Mouse (Mus musculus) spleen, postnatal 10 days (tissue): ENCODE data around the gene Gm8882.
"Not testable (repeated sequence)": the region's sequence is repeated elsewhere in the genome, so short reads cannot be mapped to it uniquely, and the experiment has no call there.

Experiments used
- DNase-seq, 2 experiments: peaks; one replicate each; pipeline ENCODE4 v3.0.0; 2021 to 2022; ENCODE audit warnings: low spot score in 2 of 2

Gene Gm8882

DNA sequence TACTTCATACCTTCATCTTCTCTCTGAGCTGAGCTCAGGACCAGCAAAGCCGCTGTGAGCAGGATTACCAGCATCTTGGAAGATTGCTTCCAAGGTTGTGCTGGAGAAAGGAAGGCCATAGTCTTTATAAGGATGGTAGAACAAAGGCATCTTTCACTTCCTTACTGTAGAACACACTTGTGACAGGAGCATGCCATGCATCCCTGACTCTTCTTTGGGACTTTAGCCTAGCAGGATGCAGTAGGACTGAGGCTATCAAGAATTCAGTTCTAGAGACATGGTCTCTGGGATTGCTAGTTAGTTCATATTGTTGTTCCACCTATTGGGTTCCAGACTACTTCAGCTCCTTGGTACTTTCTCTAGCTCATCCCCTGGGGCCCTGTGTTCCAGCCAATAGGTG is at the start of gene Gm8882:
Gm8882 (minus strand) TSS at position 101 of the 400 bp plus-strand sequence.
- not testable (repeated sequence) for DNase-seq

DNA sequence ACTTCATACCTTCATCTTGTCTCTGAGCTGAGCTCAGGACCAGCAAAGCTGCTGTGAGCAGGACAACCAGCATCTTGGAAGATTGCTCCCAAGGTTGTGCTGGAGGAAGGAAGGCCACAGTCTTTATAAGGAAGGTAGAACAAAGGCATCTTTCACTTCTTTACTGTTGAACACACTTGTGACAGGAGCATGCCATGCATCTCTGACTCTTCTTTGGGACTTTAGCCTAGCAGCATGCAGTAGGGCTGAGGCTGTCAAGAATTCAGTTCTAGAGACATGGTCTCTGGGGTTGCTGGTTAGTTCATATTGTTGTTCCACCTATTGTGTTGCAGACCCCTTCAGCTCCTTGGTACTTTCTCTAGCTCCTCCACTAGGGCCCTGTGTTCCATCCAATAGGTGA is 49.3 kb downstream of the Gm8882 start, which contains the start of gene Prpmp5:
Prpmp5 (minus strand) TSS at position 101 of the 400 bp plus-strand sequence.
- not testable (repeated sequence) for DNase-seq
